Mouse (Mus musculus): ENCODE measurements around the gene H2-Eb1. TPM values are rescaled to one million over a fixed set of nuclear protein-coding genes. Genes with fewer than 3 reads are reported as not detected.
"Not testable (repeated sequence)": the region's sequence is repeated elsewhere in the genome, so short reads cannot be mapped to it uniquely, and the experiment has no call there.

The H2-Eb1 gene
- total RNA-seq, 2 experiments from 2014 or later = 1.0 to 1.4 TPM

- intact Hi-C loops (cut with DNase I) = no loop called here
- DNase-seq (ENCODE audit: extremely low spot score in 1 of 2, low spot score in 2 of 2) = peak; percentile 43 to 86
These were observed 4.2 kb downstream of the H2-Eb1 start for GRCm38 (mm10) chr17:34309683-34310385.

GRCm38 (mm10) chr17:34310526-34310925 lies 4.9 kb downstream of the H2-Eb1 start:
- intact Hi-C loops (cut with DNase I); DNase-seq (ENCODE audit: extremely low spot score in 1 of 2, low spot score in 2 of 2): not testable (repeated sequence)

- no peak for DNase-seq (ENCODE audit: extremely low spot score in 1 of 2, low spot score in 2 of 2)
- intact Hi-C loops (cut with DNase I) = loop anchor here (2.0 kb wide), 1 partner anchor 61 kb away; no protein-coding TSS in a partner anchor
These were observed 6.5 kb downstream of the H2-Eb1 start for GRCm38 (mm10) chr17:34312185-34312584.

- intact Hi-C loops (cut with DNase I) = loop anchor here (2.0 kb wide), 1 partner anchor 63 kb away; no protein-coding TSS in a partner anchor
- peak; percentile 49 to 79 for DNase-seq (ENCODE audit: extremely low spot score in 1 of 2, low spot score in 2 of 2)
These were observed 7.7 kb downstream of the H2-Eb1 start for GRCm38 (mm10) chr17:34313393-34313792.

- intact Hi-C loops (cut with DNase I) = no loop called here
- no peak for DNase-seq (ENCODE audit: extremely low spot score in 1 of 2, low spot score in 2 of 2)
These were observed 8.6 kb downstream of the H2-Eb1 start for GRCm38 (mm10) chr17:34314286-34314685.

GRCm38 (mm10) chr17:34315512-34315911 lies 9.8 kb downstream of the H2-Eb1 start:
- intact Hi-C loops (cut with DNase I) = no loop called here
- no peak for DNase-seq (ENCODE audit: extremely low spot score in 1 of 2, low spot score in 2 of 2)

DNA sequence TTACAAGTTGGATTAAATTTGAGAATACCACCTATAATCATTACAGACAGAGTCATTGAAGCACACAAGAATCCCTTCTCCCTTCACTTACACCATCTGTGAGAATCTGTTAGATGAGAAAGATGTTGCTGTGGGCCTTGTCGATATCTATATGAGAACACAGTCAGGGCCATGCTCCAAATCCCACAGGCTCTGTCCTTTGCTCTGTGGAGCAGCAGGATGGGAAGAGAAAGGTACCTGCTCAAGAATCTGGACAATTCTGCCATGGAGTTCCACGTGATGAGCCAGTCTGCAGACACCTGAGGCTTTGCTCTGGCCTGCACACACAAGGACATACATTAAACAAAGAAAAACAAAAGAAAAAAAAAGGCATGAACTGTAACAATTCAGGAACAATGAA lies 11.0 kb downstream of the H2-Eb1 start:
- intact Hi-C loops (cut with DNase I) = no loop called here
- DNase-seq (ENCODE audit: extremely low spot score in 1 of 2, low spot score in 2 of 2) = no peak

DNA sequence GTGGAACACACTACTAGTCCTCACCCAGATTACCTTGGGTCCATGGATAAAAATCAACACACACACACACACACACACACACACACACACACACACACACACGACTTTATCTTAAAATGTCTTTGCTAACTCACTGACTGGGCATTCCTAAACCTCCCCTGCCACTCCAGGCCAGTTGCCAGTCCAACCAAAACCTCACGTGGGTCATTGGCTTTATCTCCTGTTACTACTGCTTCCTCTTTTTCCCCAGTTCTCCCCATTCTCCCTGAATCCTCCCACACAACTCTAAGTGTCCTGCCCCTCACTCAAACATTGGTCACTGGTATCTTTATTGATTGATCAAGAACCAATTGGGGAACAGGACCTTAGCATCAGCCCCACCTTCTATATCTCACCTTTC lies 11.6 kb downstream of the H2-Eb1 start:
- no peak for DNase-seq (ENCODE audit: extremely low spot score in 1 of 2, low spot score in 2 of 2)
- intact Hi-C loops (cut with DNase I) = no loop called here

DNA sequence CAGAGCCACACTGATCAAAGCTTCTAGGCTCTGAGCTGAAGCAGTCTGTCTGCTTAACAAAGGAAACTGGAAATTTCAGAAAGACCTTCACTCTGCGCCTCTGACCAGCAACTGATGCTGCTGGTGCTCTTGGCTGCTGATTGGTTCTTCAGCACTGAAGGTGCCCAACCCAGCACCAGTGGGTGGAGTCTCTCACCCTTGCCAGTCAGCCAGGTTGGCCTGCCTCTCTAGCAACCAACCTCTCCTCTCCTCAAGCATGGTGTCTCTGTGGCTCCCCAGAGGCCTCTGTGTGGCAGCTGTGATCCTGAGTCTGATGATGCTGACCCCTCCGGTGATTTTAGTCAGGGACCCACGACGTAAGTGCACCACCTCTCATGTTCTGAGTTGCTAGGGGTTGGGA lies 19.8 kb downstream of the H2-Eb1 start, which contains the start of gene H2-Eb2:
TSS of gene H2-Eb2 (plus strand) at position 230 of the 400 bp plus-strand sequence.
- DNase-seq (ENCODE audit: extremely low spot score in 1 of 2, low spot score in 2 of 2) = no peak
- intact Hi-C loops (cut with DNase I) = no loop called here

DNA sequence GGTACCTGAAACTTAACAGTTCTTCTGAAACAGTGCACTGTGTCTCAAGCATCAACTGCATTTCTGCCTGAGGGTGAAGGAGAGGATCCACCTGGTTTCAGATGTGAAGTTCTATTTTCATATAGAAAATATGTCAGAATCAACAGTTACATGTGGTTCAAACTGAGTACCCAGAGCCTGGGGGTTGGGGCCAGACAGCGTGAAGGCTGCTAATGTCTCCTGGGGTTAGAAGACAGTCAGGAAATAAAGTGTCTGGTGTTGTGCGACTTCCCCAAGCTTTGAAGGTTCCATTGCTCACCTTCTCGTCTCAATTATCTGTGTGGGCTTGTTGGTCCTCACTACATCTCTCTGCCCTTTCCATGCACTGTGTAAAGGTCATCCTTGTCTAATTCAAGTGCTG lies 20.7 kb downstream of the H2-Eb1 start:
- intact Hi-C loops (cut with DNase I) = no loop called here
- DNase-seq (ENCODE audit: extremely low spot score in 1 of 2, low spot score in 2 of 2) = no peak

DNA sequence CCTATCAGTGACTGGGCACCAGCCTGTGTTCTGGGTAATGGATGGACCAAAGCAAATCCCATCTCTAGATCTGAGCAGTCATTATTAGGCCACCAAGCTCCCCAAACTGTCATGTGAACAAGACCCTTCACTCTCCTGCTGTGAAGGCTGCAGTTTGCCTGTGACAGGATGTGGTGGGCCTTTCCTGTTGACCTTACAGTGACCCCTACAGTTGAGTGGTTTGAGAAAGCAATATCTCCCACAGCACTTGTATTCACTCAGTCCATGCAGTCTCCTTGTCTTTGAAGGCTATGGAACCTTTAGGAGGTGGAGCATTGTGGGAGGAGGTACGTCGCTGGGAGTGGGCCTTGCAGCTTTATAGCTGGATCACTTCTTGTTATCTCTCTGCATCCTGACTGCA lies 24.1 kb downstream of the H2-Eb1 start:
- DNase-seq (ENCODE audit: extremely low spot score in 1 of 2, low spot score in 2 of 2) = no peak
- intact Hi-C loops (cut with DNase I) = no loop called here

DNA sequence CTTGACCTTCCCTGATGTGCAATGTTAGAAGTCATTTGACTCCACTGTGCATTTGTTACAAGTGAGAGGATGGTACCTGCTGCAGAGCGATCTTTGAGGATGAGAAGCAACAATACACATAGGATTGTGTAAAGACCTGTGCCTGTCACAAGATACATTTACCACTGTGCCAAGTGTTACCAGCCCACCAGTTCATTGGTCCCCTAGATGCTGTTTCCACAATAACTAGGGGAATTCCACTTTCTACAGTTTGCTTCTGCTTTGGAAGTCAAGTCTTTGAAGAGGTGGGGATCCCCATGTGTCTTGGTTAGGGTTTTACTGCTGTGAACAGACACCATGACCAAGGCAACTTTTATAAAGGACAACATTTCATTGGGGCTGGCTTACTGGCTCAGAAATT lies 25.5 kb downstream of the H2-Eb1 start:
- intact Hi-C loops (cut with DNase I) = no loop called here
- no peak for DNase-seq (ENCODE audit: extremely low spot score in 1 of 2, low spot score in 2 of 2)

DNA sequence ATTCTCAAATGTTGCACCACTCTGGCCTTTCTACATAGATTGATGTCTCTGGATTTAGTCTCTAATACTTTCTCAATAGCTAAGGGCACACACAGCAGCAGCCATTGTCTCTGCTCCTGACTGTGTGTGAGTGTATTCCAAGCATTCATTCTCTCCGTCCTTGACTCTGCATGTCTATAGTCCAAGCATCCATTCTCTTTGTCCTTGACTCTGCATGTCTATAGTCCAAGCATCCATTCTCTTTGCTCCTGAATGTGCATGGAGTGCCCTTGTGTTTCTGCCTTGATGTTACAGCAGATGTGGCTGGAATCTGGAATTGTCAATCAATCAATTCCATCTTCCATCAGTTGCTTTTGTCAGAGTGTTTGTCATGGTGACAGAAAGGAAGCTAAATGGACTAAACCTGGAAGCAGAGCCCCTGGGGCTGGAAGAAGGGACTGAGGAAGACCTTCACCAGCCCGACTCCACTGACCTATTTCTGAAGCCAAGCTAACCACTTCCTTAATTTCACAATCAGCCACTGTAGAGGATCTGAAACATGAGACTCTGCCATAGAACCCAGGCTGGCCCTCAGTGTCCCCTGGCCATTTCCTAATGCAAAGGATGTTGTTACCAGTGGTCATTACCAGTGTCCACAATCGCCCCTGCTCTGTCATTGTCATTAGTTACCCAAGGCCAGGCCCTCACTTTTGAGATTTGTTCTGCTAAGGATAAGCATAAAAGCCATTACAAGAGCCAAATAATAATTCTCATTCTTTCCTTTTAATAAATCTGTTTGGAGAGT lies 35.1 kb downstream of the H2-Eb1 start:
- intact Hi-C loops (cut with DNase I) = no loop called here
- DNase-seq (ENCODE audit: extremely low spot score in 1 of 2, low spot score in 2 of 2) = no peak

DNA sequence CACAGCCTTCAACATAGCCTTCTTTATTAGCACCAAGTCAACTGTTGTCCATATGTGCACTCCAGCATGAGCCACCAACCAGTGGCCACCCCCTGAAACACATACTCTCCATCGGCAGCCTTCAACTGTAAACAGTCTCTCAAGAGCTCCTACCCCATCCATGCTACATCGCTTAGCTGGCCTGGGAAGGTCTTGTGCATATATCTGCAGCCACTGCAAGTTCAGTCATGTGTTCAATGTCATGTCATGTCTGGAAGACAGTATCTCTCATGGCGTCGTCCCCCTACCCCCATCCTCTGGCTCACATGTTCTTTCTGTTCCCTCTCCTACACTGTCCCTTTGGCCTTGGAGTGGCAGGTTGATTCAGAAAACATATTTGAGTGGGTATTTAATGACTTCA lies 39.2 kb downstream of the H2-Eb1 start:
- intact Hi-C loops (cut with DNase I) = no loop called here
- DNase-seq (ENCODE audit: extremely low spot score in 1 of 2, low spot score in 2 of 2) = no peak

- intact Hi-C loops (cut with DNase I) = no loop called here
These were observed 39.8 kb downstream of the H2-Eb1 start for GRCm38 (mm10) chr17:34345486-34345885.

GRCm38 (mm10) chr17:34346041-34346440 lies 40.4 kb downstream of the H2-Eb1 start:
- no peak for DNase-seq (ENCODE audit: extremely low spot score in 1 of 2, low spot score in 2 of 2)
- intact Hi-C loops (cut with DNase I) = no loop called here

More at GRCm38 (mm10) chr17:34345486-34345885, 39.8 kb downstream of the H2-Eb1 start:
- DNase-seq (ENCODE audit: extremely low spot score in 1 of 2, low spot score in 2 of 2) = no peak

DNA sequence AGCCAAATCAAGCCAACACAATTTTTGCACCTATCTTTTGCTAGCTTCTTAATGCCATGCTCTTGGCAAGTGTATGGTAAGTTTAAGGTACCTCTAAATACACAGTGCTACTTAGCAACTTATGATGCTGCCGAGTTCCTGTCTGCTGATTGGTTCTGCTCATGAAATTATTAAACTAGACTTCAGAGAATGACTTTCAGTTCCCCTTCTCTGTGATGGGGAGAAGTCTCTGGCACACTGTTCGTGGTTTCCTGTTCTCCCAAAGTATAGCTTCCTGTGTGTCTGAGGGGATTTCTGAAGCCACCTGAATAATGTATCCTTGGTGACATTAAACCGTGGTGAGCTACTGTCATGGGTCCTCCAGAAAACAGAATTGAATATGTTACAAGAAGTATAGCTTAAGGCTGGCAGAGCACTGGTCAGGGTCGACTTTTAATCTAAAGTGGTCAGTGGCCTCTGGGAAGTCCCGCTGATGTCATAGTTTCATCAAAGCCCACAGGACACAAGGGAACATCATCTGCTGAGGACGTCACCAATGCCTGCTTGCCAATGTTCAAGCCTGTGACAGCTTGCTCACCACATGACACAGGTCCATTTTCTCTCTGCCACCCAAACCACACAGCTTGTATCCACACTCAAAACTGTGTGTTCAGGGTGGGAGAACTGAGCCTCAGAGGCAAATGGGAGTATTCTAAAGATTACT lies 42.1 kb downstream of the H2-Eb1 start:
- peak in 1 of 2 experiments; percentile 45 for DNase-seq (ENCODE audit: extremely low spot score in 1 of 2, low spot score in 2 of 2)
- intact Hi-C loops (cut with DNase I) = loop anchor here (2.0 kb wide), 1 partner anchor 99 kb away; no protein-coding TSS in a partner anchor

GRCm38 (mm10) chr17:34349429-34349828 lies 43.8 kb downstream of the H2-Eb1 start:
- intact Hi-C loops (cut with DNase I) = loop anchor here (2.0 kb wide), 1 partner anchor 101 kb away; no protein-coding TSS in a partner anchor
- DNase-seq (ENCODE audit: extremely low spot score in 1 of 2, low spot score in 2 of 2) = peak; percentile 69 to 70

- intact Hi-C loops (cut with DNase I) = loop anchor here (5.0 kb wide), 1 partner anchor 177 kb away; no protein-coding TSS in a partner anchor
- DNase-seq (ENCODE audit: extremely low spot score in 1 of 2, low spot score in 2 of 2) = no peak
These were observed 48.9 kb downstream of the H2-Eb1 start, which contains the start of gene Btnl2 for GRCm38 (mm10) chr17:34354539-34354938. Btnl2 (plus strand) TSS chr17:34354822.

Data from left cerebral cortex, postnatal 10 days (tissue).